Mouse (Mus musculus): ENCODE data around the gene Vpreb1. TPM values are rescaled to one million over a fixed set of nuclear protein-coding genes. Genes with fewer than 3 reads are reported as not detected.
"Not testable (repeated sequence)": the region's sequence is repeated elsewhere in the genome, so short reads cannot be mapped to it uniquely, and the experiment has no call there.

The Vpreb1 gene
- polyA plus RNA-seq, 1 experiment from 2014 or later = 1.3 TPM

- H3K4me1 ChIP-seq (ENCODE audit: control insufficient read depth, insufficient read depth, low read depth, low read length) = no peaks in the 10 kb centered on the region
- no peak overlapping the region for H3K27ac ChIP-seq (ENCODE audit: low read depth, low read length)
- H3K4me3 ChIP-seq (ENCODE audit: low read length) = no peak overlapping the region
- ATAC-seq = no peak
- H3K4me2 ChIP-seq (ENCODE audit: low read length) = no peak overlapping the region
- no peaks in the 10 kb centered on the region for H3K27me3 ChIP-seq (replicated peaks; ENCODE audit: control insufficient read depth, insufficient read depth, low read length)
- H3K9me3 ChIP-seq (ENCODE audit: control insufficient read depth, low read length) = no peaks in the 10 kb centered on the region
- WGBS = 84% methylated on average over 3 of the region's 3 CpGs
- H3K9ac ChIP-seq (ENCODE audit: low read depth, low read length) = no peak overlapping the region
- no peaks in the 10 kb centered on the region for H3K36me3 ChIP-seq (ENCODE audit: control insufficient read depth, insufficient read depth, low read length)
These were observed 8.4 kb downstream of the Vpreb1 start for GRCm38 (mm10) chr16:16862288-16862687.

GRCm38 (mm10) chr16:16856731-16857476 lies 13.7 kb downstream of the Vpreb1 start:
- 77% methylated on average over 13 of the region's 13 CpGs for WGBS
- Histone ChIP-seq H3K4me1 (ENCODE audit: control insufficient read depth, insufficient read depth, low read depth, low read length) (no peaks in the 10 kb centered on the region), H3K36me3 (ENCODE audit: control insufficient read depth, insufficient read depth, low read length) (no peaks in the 10 kb centered on the region), H3K9me3 (ENCODE audit: control insufficient read depth, low read length) (no peaks in the 10 kb centered on the region), H3K4me2 (ENCODE audit: low read length) (no peak overlapping the region), H3K27ac (ENCODE audit: low read depth, low read length) (no peak overlapping the region), H3K27me3 (replicated peaks; ENCODE audit: control insufficient read depth, insufficient read depth, low read length) (no peaks in the 10 kb centered on the region), H3K9ac (ENCODE audit: low read depth, low read length) (no peak overlapping the region), H3K4me3 (ENCODE audit: low read length) (no peak overlapping the region)
- ATAC-seq = no peak

- H3K9me3 ChIP-seq (ENCODE audit: control insufficient read depth, low read length); H3K9ac ChIP-seq (ENCODE audit: low read depth, low read length); H3K4me3 ChIP-seq (ENCODE audit: low read length); H3K4me1 ChIP-seq (ENCODE audit: control insufficient read depth, insufficient read depth, low read depth, low read length); H3K36me3 ChIP-seq (ENCODE audit: control insufficient read depth, insufficient read depth, low read length); H3K27me3 ChIP-seq (replicated peaks; ENCODE audit: control insufficient read depth, insufficient read depth, low read length); ATAC-seq; H3K4me2 ChIP-seq (ENCODE audit: low read length); H3K27ac ChIP-seq (ENCODE audit: low read depth, low read length): not testable (repeated sequence)
- 91% methylated on average over 9 of the region's 9 CpGs for WGBS
These were observed 14.6 kb downstream of the Vpreb1 start for GRCm38 (mm10) chr16:16856054-16856453.

GRCm38 (mm10) chr16:16855541-16855940 lies 15.1 kb downstream of the Vpreb1 start:
- Histone ChIP-seq H3K27ac (ENCODE audit: low read depth, low read length) (no peak overlapping the region), H3K36me3 (ENCODE audit: control insufficient read depth, insufficient read depth, low read length) (no peaks in the 10 kb centered on the region), H3K4me1 (ENCODE audit: control insufficient read depth, insufficient read depth, low read depth, low read length) (no peaks in the 10 kb centered on the region), H3K27me3 (replicated peaks; ENCODE audit: control insufficient read depth, insufficient read depth, low read length) (no peaks in the 10 kb centered on the region), H3K4me3 (ENCODE audit: low read length) (no peak overlapping the region), H3K4me2 (ENCODE audit: low read length) (no peak overlapping the region), H3K9ac (ENCODE audit: low read depth, low read length) (no peak overlapping the region), H3K9me3 (ENCODE audit: control insufficient read depth, low read length) (no peaks in the 10 kb centered on the region)
- ATAC-seq = no peak
- WGBS = 100% methylated on average over 1 of the region's 1 CpGs

GRCm38 (mm10) chr16:16854836-16855235 lies 15.8 kb downstream of the Vpreb1 start:
- no peaks in the 10 kb centered on the region for H3K9me3 ChIP-seq (ENCODE audit: control insufficient read depth, low read length)
- H3K9ac ChIP-seq (ENCODE audit: low read depth, low read length) = no peak overlapping the region
- no peak overlapping the region for H3K4me3 ChIP-seq (ENCODE audit: low read length)
- no peak overlapping the region for H3K27ac ChIP-seq (ENCODE audit: low read depth, low read length)
- no peaks in the 10 kb centered on the region for H3K27me3 ChIP-seq (replicated peaks; ENCODE audit: control insufficient read depth, insufficient read depth, low read length)
- no peaks in the 10 kb centered on the region for H3K4me1 ChIP-seq (ENCODE audit: control insufficient read depth, insufficient read depth, low read depth, low read length)
- no peak for ATAC-seq
- 29% methylated on average over 6 of the region's 6 CpGs for WGBS
- H3K4me2 ChIP-seq (ENCODE audit: low read length) = no peak overlapping the region
- H3K36me3 ChIP-seq (ENCODE audit: control insufficient read depth, insufficient read depth, low read length) = no peaks in the 10 kb centered on the region

DNA sequence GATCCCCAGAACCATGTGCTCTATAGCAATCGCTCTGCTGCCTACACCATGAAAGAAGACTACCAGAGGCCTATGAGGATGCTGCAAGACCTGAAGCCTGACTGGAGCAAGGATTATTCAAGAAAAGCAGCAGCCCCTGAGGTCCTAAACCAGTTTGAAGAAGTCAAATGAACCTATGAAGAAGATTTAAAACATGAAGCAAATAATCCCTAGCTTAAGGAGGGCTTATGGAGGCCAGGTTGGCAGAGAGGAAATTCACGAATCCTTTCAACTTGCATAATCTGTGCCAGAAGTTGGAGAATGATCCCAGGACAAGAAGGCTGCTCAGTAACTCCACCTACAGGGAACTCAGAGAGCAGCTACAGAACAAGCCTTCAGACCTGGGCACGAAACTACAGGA lies 18.2 kb downstream of the Vpreb1 start:
- Histone ChIP-seq H3K4me2 (ENCODE audit: low read length) (no peak overlapping the region), H3K27me3 (replicated peaks; ENCODE audit: control insufficient read depth, insufficient read depth, low read length) (no peaks in the 10 kb centered on the region), H3K9me3 (ENCODE audit: control insufficient read depth, low read length) (no peaks in the 10 kb centered on the region), H3K9ac (ENCODE audit: low read depth, low read length) (no peak overlapping the region), H3K36me3 (ENCODE audit: control insufficient read depth, insufficient read depth, low read length) (no peaks in the 10 kb centered on the region), H3K27ac (ENCODE audit: low read depth, low read length) (no peak overlapping the region), H3K4me1 (ENCODE audit: control insufficient read depth, insufficient read depth, low read depth, low read length) (no peaks in the 10 kb centered on the region), H3K4me3 (ENCODE audit: low read length) (no peak overlapping the region)
- 78% methylated on average over 3 of the region's 3 CpGs for WGBS
- no peak for ATAC-seq

DNA sequence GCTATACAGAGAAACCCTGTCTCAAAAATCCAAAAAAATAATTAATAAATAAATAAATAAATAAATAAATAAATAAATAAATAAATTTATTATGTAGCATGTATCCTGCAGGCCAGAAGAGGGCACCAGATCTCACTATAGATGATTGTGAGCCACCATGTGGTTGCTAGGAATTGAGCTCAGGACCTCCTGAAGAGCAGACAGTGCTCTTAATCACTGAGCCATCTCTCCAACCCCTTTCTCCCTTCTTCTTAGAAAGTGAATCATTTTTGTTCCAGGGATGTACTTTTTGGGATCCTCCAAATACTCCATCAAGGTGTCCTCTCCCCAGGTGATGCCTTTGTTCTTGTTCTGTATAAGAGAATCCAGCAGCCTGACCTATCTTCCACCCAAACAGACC lies 21.4 kb downstream of the Vpreb1 start:
- Histone ChIP-seq H3K4me3 (ENCODE audit: low read length) (no peak overlapping the region), H3K36me3 (ENCODE audit: control insufficient read depth, insufficient read depth, low read length) (no peaks in the 10 kb centered on the region), H3K4me2 (ENCODE audit: low read length) (no peak overlapping the region), H3K27ac (ENCODE audit: low read depth, low read length) (no peak overlapping the region), H3K4me1 (ENCODE audit: control insufficient read depth, insufficient read depth, low read depth, low read length) (no peaks in the 10 kb centered on the region), H3K27me3 (replicated peaks; ENCODE audit: control insufficient read depth, insufficient read depth, low read length) (no peaks in the 10 kb centered on the region), H3K9me3 (ENCODE audit: control insufficient read depth, low read length) (no peaks in the 10 kb centered on the region), H3K9ac (ENCODE audit: low read depth, low read length) (no peak overlapping the region)
- ATAC-seq = no peak

- Histone ChIP-seq H3K9me3 (ENCODE audit: control insufficient read depth, low read length) (no peaks in the 10 kb centered on the region; the same call in 1 of the 2 replicates), H3K4me2 (ENCODE audit: low read length) (peak overlapping the region; percentile 86), H3K36me3 (ENCODE audit: control insufficient read depth, insufficient read depth, low read length) (no peaks in the 10 kb centered on the region), H3K4me3 (ENCODE audit: low read length) (peak overlapping the region; percentile 71), H3K4me1 (ENCODE audit: control insufficient read depth, insufficient read depth, low read depth, low read length) (no peaks in the 10 kb centered on the region), H3K27ac (ENCODE audit: low read depth, low read length) (no peak overlapping the region), H3K9ac (ENCODE audit: low read depth, low read length) (no peak overlapping the region), H3K27me3 (replicated peaks; ENCODE audit: control insufficient read depth, insufficient read depth, low read length) (no peaks in the 10 kb centered on the region)
- ATAC-seq = no peak; the same call in 1 of the 2 replicates
- WGBS = 87% methylated on average over 3 of the region's 3 CpGs
These were observed 41.0 kb downstream of the Vpreb1 start for GRCm38 (mm10) chr16:16829671-16830070.

DNA sequence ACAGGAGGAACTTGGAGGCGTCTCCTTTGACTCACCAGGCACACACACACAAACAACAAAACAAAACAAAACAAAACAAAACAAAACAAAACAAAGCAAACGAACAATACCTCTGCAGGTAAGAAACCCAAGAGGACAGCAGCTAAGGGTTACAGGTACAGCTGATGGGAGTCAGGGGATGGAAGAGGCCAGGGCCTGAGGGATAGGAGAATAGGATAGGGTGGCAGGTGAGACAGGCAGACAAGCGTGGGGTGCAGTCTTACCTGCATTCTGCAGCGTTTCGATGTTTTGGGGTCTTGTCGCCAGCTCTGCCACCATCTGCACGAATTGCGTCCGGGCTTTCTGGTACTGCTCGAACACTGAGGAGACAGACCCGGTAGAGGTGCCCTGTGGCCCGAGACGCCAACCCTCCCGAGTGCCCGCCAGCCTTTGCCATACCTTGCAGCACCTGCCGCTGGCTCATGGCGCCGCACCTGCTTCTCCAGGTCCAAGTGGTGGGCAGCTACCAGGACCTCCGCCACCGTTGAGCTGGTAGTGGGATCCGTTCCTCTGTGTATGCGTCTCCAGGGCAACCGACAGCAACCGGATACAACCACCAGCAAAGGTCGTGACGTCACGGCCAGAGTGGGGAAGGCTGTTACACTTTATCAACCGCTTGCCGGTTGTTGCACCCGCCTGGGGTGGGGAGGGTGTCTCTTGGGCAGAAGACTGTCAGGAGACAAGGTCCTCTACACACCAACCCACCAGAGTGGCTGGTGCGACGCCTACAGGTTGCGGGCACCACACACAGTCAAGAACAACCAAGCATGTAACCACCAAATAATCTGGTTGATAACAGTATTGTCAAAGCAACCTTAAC lies 41.7 kb downstream of the Vpreb1 start, which contains the start of gene Spag6l:
Gene Spag6l, minus strand, starts transcription at position 700 of the 859 bp plus-strand sequence.
- 6% methylated on average over 33 of the region's 33 CpGs for WGBS
- ATAC-seq = peak; percentile 97
- Histone ChIP-seq H3K4me3 (ENCODE audit: low read length) (peak within 1 kb of the TSS; percentile 71), H3K4me2 (ENCODE audit: low read length) (peak within 1 kb of the TSS; percentile 86), H3K9ac (ENCODE audit: low read depth, low read length) (peak within 1 kb of the TSS; percentile 78), H3K27ac (ENCODE audit: low read depth, low read length) (peak within 1 kb of the TSS; percentile 59), H3K36me3 (ENCODE audit: control insufficient read depth, insufficient read depth, low read length) (no peaks in the 10 kb centered on the region), H3K4me1 (ENCODE audit: control insufficient read depth, insufficient read depth, low read depth, low read length) (no peaks in the 10 kb centered on the region), H3K9me3 (ENCODE audit: control insufficient read depth, low read length) (no peaks in the 10 kb centered on the region; the same call in 1 of the 2 replicates), H3K27me3 (replicated peaks; ENCODE audit: control insufficient read depth, insufficient read depth, low read length) (no peaks in the 10 kb centered on the region)

Measured in hindbrain, embryonic 16.5 days (tissue).